Mouse (Mus musculus) brain, embryonic 14.5 days (tissue): ENCODE data around the gene Nucb2. TPM values are rescaled to one million over a fixed set of nuclear protein-coding genes. Genes with fewer than 3 reads are reported as not detected.

Source experiments
- DNase-seq: peaks from one replicate; pipeline ENCODE4 v3.0.0-alpha.2; 2011; ENCODE audit warnings: low read depth
- CTCF ChIP-seq: fragments of 200-500 bp; IDR thresholded peaks from 2 replicates; pipeline ENCODE4 v1.5.1; 2012; ENCODE audit warnings: inconsistent platforms, mild to moderate bottlenecking, moderate library complexity, borderline replicate concordance; ENCODE audit not compliant: insufficient read depth, insufficient read length; ENCODE audit errors: extremely low read depth
- POLR2A ChIP-seq: fragments of 200-500 bp; IDR thresholded peaks from 2 replicates; pipeline ENCODE4 v1.6.1; 2012; ENCODE audit warnings: mild to moderate bottlenecking, inconsistent platforms, borderline replicate concordance; ENCODE audit not compliant: poor library complexity, insufficient read depth, insufficient read length, severe bottlenecking; ENCODE audit errors: extremely low read depth
- polyA plus RNA-seq: library from polyadenylated mRNA; depleted of rRNA; stranded (reverse); fragments of >200 nt; gene quantifications from 2 replicates; pipeline ENCODE4 v1.2.3, GENCODE M21; 2012; rRNA removed

Gene Nucb2
- 8.0 and 14.5 TPM in 2 replicates for polyA plus RNA-seq

DNA sequence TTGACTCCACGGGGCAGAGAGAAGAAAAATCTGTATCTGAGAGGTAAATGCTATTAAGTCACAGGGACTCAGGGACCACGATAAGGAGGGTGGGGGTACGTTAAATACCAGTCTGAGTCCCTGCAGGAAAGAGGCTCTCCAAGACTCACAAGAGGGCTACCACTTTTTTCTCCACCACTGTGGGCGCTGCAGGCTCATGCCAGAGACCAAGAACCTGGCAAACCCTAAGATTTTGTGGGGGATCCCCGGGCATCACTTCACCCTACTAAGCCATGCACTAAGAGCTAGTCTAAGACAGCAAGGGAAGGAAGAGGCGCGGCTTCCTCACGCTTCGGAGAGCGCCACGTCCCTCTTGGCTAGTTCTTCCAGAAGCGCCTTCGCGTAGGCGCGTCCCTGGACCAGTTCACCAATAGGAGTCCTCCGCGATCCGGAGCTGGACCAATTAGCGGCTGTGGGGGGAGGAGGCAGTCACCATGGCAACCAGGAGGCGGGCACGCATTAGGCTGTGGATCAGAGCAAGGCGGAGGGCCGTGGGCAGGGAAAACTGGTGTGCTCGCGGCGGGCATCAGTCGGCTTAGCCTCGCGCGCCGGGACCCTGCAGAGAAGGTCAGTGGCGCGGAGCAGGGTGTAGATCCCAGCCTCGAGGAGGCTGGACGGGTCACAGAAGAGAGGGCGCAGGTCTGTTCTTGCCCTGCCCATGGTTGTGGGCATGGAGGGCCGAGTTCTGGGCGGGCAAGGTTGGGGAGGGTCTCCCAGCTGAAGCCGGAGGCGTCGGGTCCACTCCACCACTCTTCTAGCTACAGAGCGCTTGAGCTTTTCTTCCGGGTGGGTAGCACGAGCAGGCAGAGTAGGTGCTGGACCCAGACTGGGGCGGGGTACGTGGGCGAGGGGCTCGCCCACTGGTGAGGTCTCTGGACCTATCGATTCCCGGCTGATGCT, at the start of gene Nucb2:
Nucb2 (plus strand) TSS at position 491 of the 939 bp plus-strand sequence.
- TF ChIP-seq CTCF (no peak), POLR2A (peak; percentile 66; the same call in 1 of the 2 replicates)
- peak; percentile 99 for DNase-seq

DNA sequence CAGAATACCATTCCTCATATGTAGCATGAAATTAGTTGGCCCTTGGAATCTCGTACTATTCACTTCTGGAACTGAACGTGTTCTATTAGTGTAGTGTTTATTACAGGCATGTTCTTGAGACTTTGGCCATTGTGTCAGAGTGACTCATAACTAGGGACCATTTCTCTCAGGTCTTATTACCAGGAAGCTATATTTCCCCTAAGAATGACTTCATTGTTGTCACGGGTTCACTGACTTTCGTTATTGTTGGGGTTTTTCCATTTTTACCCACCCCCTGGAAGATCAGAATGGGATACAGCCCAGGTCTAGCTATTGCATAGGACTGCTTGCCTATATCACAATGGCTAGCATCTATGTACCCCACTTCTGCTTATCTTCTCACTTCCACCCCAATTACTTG, 47.2 kb upstream of the Nucb2 start:
- TF ChIP-seq CTCF, result no peak
- TF ChIP-seq POLR2A, result no peak
- no peak for DNase-seq

GRCm38 (mm10) chr7:116457391-116457790, 46.8 kb upstream of the Nucb2 start:
- no peak for TF ChIP-seq CTCF
- no peak for TF ChIP-seq POLR2A
- DNase-seq, result no peak

GRCm38 (mm10) chr7:116458985-116459441, 45.2 kb upstream of the Nucb2 start:
- no peak for TF ChIP-seq POLR2A
- TF ChIP-seq CTCF, result peak; percentile 40; the same call in 1 of the 2 replicates
- peak; percentile 61 for DNase-seq

DNA sequence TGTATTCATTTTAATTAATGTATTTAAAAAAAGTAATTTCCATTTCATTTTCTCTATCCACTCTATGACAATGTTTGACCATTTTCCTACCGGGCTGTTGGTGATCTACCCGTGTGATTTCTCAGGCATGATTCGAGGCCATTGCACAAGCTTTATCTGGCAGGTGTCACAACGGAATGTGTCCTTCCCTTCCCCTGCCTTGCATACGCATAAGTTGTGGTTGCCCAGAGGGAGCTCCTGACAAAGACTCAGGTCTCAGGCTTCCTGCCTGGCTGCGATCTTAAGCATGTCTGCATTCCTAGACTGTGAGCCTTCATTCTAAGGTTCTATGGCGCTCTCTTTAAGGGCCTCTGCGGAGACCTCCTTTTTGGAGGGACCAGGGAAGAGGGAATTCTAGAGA, 42.1 kb upstream of the Nucb2 start:
- no peak for TF ChIP-seq POLR2A
- no peak for DNase-seq

- TF ChIP-seq CTCF (no peak), POLR2A (no peak)
- DNase-seq, result no peak
Measured at GRCm38 (mm10) chr7:116475836-116476235, 28.3 kb upstream of the Nucb2 start.

DNA sequence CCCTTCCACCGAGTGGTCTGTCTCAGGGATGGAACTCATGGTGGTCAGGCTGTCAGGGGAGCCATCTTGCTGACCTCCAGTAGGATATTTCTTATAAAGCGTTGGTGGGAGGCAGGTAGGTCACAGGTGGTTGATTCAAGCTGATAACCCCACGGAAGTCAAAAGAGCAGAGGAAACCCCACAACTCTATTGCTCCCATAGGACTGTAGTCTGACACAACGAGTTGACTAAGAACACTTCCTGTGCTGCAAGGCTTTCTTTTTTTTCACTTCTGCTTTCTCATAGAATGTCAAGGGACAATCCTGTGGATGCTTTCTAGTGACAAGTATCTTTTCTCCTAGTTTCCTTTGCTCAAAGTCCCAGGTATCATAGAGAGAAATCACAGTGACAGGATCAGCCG, 27.9 kb upstream of the Nucb2 start:
- no peak for TF ChIP-seq CTCF
- no peak for TF ChIP-seq POLR2A
- DNase-seq, result no peak

- peak; percentile 30 for DNase-seq
- TF ChIP-seq CTCF (no peak), POLR2A (no peak)
Measured at GRCm38 (mm10) chr7:116483106-116483505, 21.1 kb upstream of the Nucb2 start.

DNA sequence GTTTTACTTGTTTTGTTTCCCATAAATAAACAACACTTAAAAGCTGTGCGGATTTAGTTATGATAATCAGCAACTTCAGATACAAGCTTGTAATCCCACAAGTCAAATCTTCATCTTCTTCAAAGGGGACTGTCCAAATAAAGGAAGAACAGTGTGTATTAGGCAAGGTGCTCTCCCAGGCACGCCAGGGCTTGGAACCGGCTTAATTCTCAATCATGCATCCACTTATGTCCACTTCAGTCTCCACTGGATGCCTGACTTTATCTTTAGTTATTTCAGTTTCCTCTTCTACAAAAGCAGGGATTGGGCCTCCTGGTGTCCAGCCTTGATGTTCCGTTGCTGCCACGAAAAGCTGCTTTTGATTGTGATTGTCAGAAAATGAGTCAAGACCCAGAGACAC, 20.4 kb upstream of the Nucb2 start:
- no peak for DNase-seq
- TF ChIP-seq POLR2A (no peak), CTCF (no peak)

DNA sequence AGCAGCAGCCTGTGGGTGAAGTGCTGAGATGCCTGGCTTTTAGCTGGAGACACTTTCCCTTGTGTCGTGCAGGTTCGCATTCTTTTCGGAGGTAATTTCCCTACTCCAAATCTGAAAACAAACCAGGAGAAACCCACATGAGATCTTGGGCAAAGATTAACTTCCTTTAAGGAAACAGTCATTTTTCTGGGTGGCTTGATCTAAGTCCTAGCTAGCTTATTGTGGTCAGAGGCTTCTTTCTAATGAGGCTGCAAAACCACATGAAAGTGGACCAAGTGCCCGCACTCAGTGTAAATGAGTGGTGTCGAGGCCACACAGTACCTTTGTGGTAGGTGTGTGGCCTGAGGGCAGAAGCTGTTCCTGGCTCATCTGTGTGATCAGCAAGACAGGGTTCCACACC, 20.0 kb upstream of the Nucb2 start:
- DNase-seq, result no peak
- TF ChIP-seq CTCF (no peak), POLR2A (no peak)

DNA sequence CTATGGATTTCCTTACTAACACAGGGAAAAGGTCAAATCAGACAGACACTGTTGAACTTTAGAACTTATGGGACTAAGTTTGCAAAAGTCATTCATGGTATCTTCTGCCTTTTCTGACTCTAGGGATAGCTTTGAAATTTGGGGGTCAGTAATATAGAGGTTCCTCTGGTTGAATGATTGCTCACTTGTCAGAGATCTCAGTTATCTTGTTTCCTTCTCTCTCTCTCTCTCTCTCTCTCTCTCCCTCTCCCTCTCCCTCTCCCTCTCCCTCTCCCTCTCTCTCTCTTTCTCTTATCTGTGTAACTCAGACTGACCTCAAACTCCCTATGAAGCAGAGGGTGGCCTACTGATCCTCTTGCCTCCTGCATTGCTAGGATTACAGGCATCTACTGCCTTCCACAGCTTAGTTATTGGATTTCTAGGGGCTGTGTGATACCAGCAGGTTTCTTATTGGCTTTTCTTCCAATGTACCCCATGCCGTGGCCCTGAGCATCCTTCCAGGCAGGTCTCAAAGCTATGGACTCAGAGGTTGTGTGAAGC, 19.0 kb upstream of the Nucb2 start:
- DNase-seq, result no peak
- TF ChIP-seq POLR2A (no peak), CTCF (no peak)

DNA sequence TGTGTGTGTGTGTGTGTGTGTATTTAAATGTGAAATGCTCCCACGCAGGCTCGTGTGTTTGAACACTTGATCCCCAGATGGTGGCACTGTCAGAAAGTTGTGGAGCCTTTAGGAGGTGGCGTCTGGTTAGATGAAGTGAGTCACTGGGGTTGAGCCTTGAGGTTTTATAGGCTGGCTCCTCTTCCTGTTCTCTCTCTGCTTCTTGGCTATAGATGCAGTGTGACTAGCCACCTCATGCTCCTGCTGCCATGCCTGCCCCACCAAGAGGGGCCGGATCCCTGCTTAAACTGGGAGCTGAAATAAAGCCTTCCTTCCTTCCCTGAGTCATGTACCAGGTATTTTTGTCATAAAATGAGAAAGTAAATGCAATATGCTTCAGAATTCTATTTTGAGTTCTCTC, 13.1 kb upstream of the Nucb2 start:
- TF ChIP-seq CTCF (no peak), POLR2A (no peak)
- no peak for DNase-seq
